Mouse (Mus musculus) midbrain, embryonic 13.5 days (tissue): ENCODE data around the gene Snai3. TPM values are rescaled to one million over a fixed set of nuclear protein-coding genes. Genes with fewer than 3 reads are reported as not detected.

ENCODE experiments used
- ATAC-seq: fragments of 200-750 bp; cut with Nextera tagmentation; 2 replicates; pipeline ENCODE4 v1.8.0; 2017; ENCODE audit warnings: mild to moderate bottlenecking, moderate TSS enrichment, moderate library complexity
- H3K27ac ChIP-seq: fragments of 300-500 bp; sonication (generic); 2 replicates; pipeline ENCODE4 v1.5.1; 2015; ENCODE audit warnings: inconsistent platforms, mild to moderate bottlenecking, moderate library complexity
- H3K27me3 ChIP-seq: fragments of 300-500 bp; sonication (generic); 2 replicates; pipeline ENCODE4 v1.6.1; 2015; ENCODE audit warnings: mild to moderate bottlenecking, inconsistent platforms
- H3K36me3 ChIP-seq: fragments of 300-500 bp; sonication (generic); 2 replicates; pipeline ENCODE4 v1.6.1; 2015; ENCODE audit warnings: mild to moderate bottlenecking, inconsistent platforms
- H3K4me1 ChIP-seq: fragments of 300-500 bp; sonication (generic); replicated peaks from 2 replicates; pipeline ENCODE4 v1.6.1; 2015; ENCODE audit warnings: inconsistent platforms
- H3K4me2 ChIP-seq: fragments of 300-500 bp; sonication (generic); replicated peaks from 2 replicates; pipeline ENCODE4 v1.6.1; 2015; ENCODE audit warnings: moderate library complexity, mild to moderate bottlenecking, inconsistent platforms
- H3K4me3 ChIP-seq: fragments of 300-500 bp; sonication (generic); replicated peaks from 2 replicates; pipeline ENCODE4 v1.5.1; 2015; ENCODE audit warnings: mild to moderate bottlenecking, inconsistent platforms
- H3K9ac ChIP-seq: fragments of 300-500 bp; sonication (generic); replicated peaks from 2 replicates; pipeline ENCODE4 v1.6.1; 2015; ENCODE audit warnings: mild to moderate bottlenecking, inconsistent platforms
- H3K9me3 ChIP-seq: fragments of 300-500 bp; sonication (generic); 2 replicates; pipeline ENCODE4 v1.6.1; 2016; ENCODE audit warnings: mild to moderate bottlenecking, inconsistent platforms
- WGBS: fragments of 180-500 bp; shearing (Covaris S2); methylation state at CpG from one replicate; pipeline ENCODE4 v1.1.7; 2015; 5-methylcytosine and 5-hydroxymethylcytosine counted together
- polyA plus RNA-seq: library from polyadenylated mRNA; unstranded; fragments of >200 nt; fragmentation: Nextera tagmentation; extraction: Ambion mirVana; gene quantifications from 2 replicates; pipeline ENCODE4 v1.2.1, GENCODE M21; 2015

Snai3 gene
- polyA plus RNA-seq: not detected in 2 replicates

DNA sequence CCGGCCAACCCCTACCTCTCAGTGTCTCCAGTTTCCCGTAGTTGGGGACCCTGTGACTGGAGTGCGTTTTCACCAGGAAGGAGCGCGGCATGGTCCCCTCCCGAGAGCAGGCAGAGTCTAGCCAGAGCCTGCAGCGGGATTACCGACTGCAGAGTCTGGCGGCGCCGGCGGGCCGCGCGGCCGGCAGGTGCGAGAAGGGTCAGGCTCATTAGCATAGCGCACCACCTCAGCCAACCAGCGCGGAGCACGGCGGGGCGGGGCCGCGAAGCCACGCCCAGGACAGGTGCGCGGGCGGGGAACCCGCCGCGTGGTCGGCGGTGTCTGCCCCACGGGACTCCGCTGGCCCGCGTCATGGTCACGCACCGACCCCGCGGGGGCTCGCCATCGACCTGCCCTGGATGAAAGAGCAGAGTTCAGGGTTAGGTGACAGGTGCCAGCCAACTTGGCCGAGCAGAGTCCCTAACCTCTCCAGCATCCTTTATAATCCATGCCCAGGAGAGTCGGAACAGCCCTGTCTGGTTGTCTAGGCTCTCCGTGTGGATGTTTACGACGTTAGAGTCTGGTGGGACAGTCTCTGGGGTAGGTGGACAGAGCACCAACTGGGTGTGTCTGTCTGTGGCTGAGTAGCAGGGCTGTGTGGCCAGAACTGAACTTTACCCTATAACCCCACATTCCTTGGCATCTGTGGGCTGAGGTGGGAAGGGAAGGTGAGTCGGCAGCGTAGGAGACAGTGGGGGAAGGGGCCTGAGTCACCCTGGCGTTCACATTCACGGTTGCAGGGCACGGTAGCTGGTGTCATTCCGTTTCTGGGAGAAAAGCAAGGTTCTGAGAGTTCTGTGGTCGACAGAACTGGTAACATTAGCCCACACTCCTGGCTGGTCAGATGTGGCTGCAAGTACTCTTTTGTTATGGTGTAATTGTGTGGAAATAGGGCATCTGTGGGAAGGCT is at the start of gene Snai3:
Gene Snai3 (minus strand): TSS at position 210 of the 949 bp plus-strand sequence.
- H3K4me1 ChIP-seq: peaks cover 13% of the 10 kb centered on the region
- H3K27me3 ChIP-seq: peaks cover 71% of the 10 kb centered on the region
- no peaks in the 10 kb centered on the region for H3K9me3 ChIP-seq
- WGBS: 2% methylated on average over 56 of the region's 56 CpGs
- peak within 1 kb of the TSS; percentile 55 for H3K9ac ChIP-seq
- H3K36me3 ChIP-seq: peaks cover 8% of the 10 kb centered on the region
- peak within 1 kb of the TSS; percentile 35 for H3K4me3 ChIP-seq
- no peak within 1 kb of the TSS for H3K27ac ChIP-seq
- H3K4me2 ChIP-seq: peak within 1 kb of the TSS; percentile 65
- ATAC-seq: peak; percentile 77

GRCm38 (mm10) chr8:122500856-122501255 is 40.3 kb upstream of the Snai3 start:
- WGBS: 38% methylated on average over 10 of the region's 10 CpGs
- ATAC-seq: peak; percentile 66; the same call in 1 of the 2 replicates

GRCm38 (mm10) chr8:122497912-122498311 is 37.4 kb upstream of the Snai3 start:
- Histone ChIP-seq H3K4me1 (no peaks in the 10 kb centered on the region), H3K4me3 (no peak overlapping the region), H3K9me3 (no peaks in the 10 kb centered on the region), H3K36me3 (no peaks in the 10 kb centered on the region), H3K27me3 (no peaks in the 10 kb centered on the region), H3K9ac (no peak overlapping the region), H3K27ac (no peak overlapping the region), H3K4me2 (no peak overlapping the region)
- no peak for ATAC-seq
- 71% methylated on average over 17 of the region's 17 CpGs for WGBS

More at GRCm38 (mm10) chr8:122500856-122501255, 40.3 kb upstream of the Snai3 start:
- Histone ChIP-seq H3K27me3 (no peaks in the 10 kb centered on the region), H3K36me3 (no peaks in the 10 kb centered on the region), H3K9me3 (no peaks in the 10 kb centered on the region), H3K4me2 (no peak overlapping the region), H3K4me3 (no peak overlapping the region), H3K27ac (no peak overlapping the region), H3K4me1 (no peaks in the 10 kb centered on the region), H3K9ac (no peak overlapping the region)

GRCm38 (mm10) chr8:122497016-122497734 is 36.6 kb upstream of the Snai3 start:
- 87% methylated on average over 12 of the region's 12 CpGs for WGBS
- H3K27me3 ChIP-seq: no peaks in the 10 kb centered on the region
- H3K36me3 ChIP-seq: no peaks in the 10 kb centered on the region
- H3K4me2 ChIP-seq: no peak overlapping the region
- no peak overlapping the region for H3K27ac ChIP-seq
- no peaks in the 10 kb centered on the region for H3K4me1 ChIP-seq
- no peak for ATAC-seq
- no peaks in the 10 kb centered on the region for H3K9me3 ChIP-seq
- H3K4me3 ChIP-seq: no peak overlapping the region
- H3K9ac ChIP-seq: no peak overlapping the region

DNA sequence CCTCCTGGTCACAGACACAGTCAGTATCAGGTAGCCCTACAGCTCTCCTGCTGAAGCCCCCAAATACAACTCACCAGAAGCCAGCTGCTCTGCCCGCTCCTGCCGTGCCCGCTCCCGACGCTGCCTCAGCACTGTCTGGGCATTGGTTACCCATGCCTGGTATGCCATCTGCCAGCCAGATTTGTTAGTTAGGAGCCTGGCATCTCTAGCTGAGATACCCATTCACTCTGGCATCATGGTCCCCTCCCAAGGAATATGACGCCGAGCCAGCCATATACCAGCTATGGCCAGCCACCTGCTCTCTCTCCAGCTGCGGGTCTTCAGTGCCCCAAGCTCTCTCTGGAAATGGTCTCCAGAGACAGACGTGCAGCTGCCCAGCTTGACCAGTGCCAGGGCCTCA is 27.9 kb upstream of the Snai3 start:
- Histone ChIP-seq H3K27me3 (no peaks in the 10 kb centered on the region), H3K9me3 (no peaks in the 10 kb centered on the region), H3K27ac (no peak overlapping the region), H3K36me3 (peaks cover 16% of the 10 kb centered on the region), H3K4me1 (no peaks in the 10 kb centered on the region), H3K9ac (no peak overlapping the region), H3K4me3 (no peak overlapping the region), H3K4me2 (no peak overlapping the region)
- ATAC-seq: no peak
- WGBS: 92% methylated on average over 9 of the region's 9 CpGs

DNA sequence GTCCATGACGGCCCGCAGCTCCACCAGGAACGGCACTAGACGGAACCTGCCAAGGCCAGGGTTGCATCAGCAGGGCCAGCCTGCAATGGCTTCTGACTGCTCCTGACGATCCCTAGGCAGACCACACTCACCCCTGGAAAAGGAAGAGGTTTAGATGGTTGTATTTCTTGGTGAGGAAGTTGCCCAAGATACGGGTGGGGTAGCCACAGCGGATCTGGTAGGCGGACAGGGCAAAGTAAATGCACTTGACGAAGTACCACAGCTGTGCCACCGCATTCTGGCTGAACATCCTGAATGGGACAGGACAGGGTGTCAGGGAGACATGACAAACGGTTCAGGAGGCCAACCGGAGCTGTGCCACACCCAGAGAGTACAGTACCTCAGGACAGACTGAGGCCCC is 24.3 kb upstream of the Snai3 start:
- Histone ChIP-seq H3K4me2 (no peak overlapping the region), H3K36me3 (peaks cover 50% of the 10 kb centered on the region), H3K9me3 (no peaks in the 10 kb centered on the region), H3K4me1 (no peaks in the 10 kb centered on the region), H3K27ac (no peak overlapping the region), H3K9ac (no peak overlapping the region), H3K4me3 (no peak overlapping the region), H3K27me3 (no peaks in the 10 kb centered on the region)
- 90% methylated on average over 12 of the region's 12 CpGs for WGBS
- ATAC-seq: no peak

DNA sequence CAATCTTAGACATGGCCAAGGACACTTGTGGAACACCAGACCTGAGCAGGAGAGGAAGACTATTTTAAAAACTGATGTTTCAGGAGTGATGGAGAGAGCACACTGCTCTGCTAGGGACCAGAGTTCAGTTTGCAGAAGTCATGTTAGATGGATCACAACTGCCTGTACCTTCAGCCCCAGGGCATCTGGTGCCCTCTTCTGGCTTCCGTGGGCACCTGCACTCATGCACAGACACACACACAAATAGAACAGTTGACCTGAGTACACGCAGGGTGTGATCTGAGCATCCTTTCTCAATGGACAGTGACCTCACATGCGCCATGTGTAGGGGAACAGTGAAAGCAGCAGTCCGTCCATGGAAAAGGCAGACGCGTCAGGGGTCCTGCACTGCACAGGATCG is 23.3 kb upstream of the Snai3 start:
- Histone ChIP-seq H3K9ac (no peak overlapping the region), H3K4me3 (no peak overlapping the region), H3K9me3 (no peaks in the 10 kb centered on the region), H3K27ac (no peak overlapping the region), H3K4me2 (no peak overlapping the region), H3K36me3 (peaks cover 60% of the 10 kb centered on the region), H3K27me3 (no peaks in the 10 kb centered on the region), H3K4me1 (no peaks in the 10 kb centered on the region)
- no peak for ATAC-seq
- 96% methylated on average over 7 of the region's 7 CpGs for WGBS

- H3K9ac ChIP-seq: no peak overlapping the region
- H3K27ac ChIP-seq: no peak overlapping the region
- no peak for ATAC-seq
- peaks cover 73% of the 10 kb centered on the region for H3K36me3 ChIP-seq
- H3K9me3 ChIP-seq: no peaks in the 10 kb centered on the region
- H3K27me3 ChIP-seq: no peaks in the 10 kb centered on the region
- no peak overlapping the region for H3K4me2 ChIP-seq
- WGBS: 94% methylated on average over 8 of the region's 8 CpGs
- no peak overlapping the region for H3K4me3 ChIP-seq
- 0 out of 2 replicates have a peak, but pooled peaks cover under 1% of the 10 kb centered on the region for H3K4me1 ChIP-seq
Measured at GRCm38 (mm10) chr8:122482448-122482847, 21.9 kb upstream of the Snai3 start.

DNA sequence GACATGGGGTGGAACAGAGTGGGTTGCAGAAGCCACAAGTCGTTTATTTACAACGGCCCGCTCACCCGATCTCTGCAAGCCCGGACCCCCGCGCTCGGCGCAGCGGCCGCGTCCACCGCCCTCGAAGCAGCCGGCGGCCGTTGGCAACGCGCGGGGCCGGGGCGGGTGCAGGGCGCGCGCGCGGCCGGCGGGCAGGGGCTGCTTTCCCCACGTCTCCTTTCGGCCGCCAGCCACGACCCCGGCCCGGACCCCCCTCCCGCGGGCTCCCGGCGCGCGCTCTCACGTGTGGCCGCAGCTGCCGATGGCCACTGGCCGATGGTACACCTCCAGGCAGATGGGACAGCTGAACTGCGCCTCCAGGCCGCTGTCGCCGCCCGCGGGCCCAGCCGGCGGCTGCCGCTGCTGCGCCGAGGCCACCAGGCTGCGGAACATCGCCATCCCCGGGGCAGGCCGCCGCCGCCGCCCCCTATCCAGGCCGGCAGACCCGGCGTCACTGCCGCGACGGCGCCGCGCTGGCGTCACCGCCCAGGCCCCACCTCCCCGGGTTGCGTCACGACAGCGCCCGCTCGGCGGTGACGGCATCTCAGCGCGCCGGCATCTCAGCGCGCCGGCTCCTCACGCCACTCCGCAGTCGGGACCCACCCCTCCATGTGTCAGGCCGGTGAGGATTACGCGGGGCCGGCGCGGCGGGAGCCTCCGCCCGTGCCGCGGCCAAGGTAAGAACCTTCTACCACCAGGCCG is 15.2 kb upstream of the Snai3 start, which contains the start of the genes Rnf166 and Ctu2:
Gene Rnf166 (minus strand): TSS at position 485 of the 741 bp plus-strand sequence.
Gene Ctu2 (plus strand): TSS at position 564 of the 741 bp plus-strand sequence.
- Histone ChIP-seq H3K9ac (peak within 1 kb of the TSS; percentile 96), H3K4me1 (peaks cover 29% of the 10 kb centered on the region), H3K4me3 (peak within 1 kb of the TSS; percentile 97), H3K4me2 (peak within 1 kb of the TSS; percentile 96), H3K27ac (peak within 1 kb of the TSS; percentile 86), H3K36me3 (peaks cover 55% of the 10 kb centered on the region), H3K27me3 (no peaks in the 10 kb centered on the region), H3K9me3 (no peaks in the 10 kb centered on the region)
- WGBS: under 1% methylated on average over 93 of the region's 103 CpGs
- peak; percentile 96 for ATAC-seq

DNA sequence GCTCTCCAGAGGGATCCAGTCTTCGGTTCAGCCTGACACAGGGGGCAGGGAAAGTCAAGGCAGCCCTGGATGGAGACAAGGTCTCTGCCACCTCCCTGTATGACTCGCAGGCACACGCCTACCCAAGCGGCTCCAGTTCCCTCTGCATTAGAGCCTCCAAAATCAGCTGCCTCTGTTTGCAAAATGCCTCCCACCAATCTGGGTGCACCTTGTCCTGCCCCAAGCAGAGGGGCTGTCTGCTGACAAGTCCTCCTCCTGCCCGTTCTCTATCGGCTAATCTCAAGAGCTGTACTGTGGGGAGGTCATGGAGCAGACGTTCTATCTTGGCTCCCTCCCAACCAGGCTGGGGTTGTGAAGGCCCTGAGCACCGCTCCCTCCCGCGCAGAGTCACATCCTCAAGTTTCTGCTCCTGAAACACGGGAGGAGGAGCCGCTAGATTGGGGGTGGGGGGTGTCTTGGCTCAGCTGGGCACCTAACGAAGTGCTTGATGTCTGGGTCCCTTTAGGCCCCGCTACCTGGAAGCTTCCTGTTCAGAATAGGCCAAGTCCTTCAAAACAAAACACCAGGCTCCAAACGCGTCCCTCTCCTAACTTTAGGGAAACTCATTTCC is 14.5 kb upstream of the Snai3 start:
- peak; percentile 20; the same call in 1 of the 2 replicates for ATAC-seq
- Histone ChIP-seq H3K4me2 (peak overlapping the region; percentile 96), H3K9me3 (no peaks in the 10 kb centered on the region), H3K4me3 (peak overlapping the region; percentile 97), H3K4me1 (peaks cover 29% of the 10 kb centered on the region), H3K9ac (peak overlapping the region; percentile 96), H3K27ac (no peak overlapping the region), H3K27me3 (no peaks in the 10 kb centered on the region), H3K36me3 (peaks cover 56% of the 10 kb centered on the region)
- 13% methylated on average over 16 of the region's 16 CpGs for WGBS

DNA sequence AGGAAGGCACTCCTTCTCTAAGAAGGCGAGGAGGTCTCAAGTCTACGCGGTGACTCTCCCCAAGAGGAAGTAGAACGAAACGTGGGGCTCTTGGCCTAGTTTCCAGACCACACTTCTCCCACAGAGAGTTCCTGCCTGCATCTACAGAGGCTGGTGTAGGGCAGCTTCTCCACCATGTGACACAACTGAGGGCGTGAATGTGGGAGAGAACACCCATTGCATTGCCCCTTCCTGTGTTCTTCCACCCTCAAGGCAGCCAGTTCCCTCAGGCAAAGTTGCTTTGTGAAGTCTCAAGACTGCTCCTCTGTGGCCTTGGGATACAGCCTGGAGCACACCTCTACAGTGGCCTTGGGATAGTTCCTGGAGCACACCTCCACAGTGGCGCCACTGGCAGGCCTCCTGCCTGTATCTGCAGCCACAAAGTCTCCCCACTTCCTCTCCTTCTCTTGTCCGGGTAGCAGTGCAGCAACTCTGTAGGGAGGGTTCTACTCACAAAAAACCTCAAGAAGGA is 13.4 kb upstream of the Snai3 start:
- Histone ChIP-seq H3K9me3 (no peaks in the 10 kb centered on the region), H3K36me3 (peaks cover 56% of the 10 kb centered on the region), H3K9ac (0 out of 2 replicates have a peak overlapping the region, but pooled peaks have one; percentile 14), H3K27ac (no peak overlapping the region), H3K4me3 (no peak overlapping the region), H3K4me2 (no peak overlapping the region; the same call in 1 of the 2 replicates), H3K4me1 (peaks cover 29% of the 10 kb centered on the region), H3K27me3 (no peaks in the 10 kb centered on the region)
- no peak for ATAC-seq
- WGBS: 88% methylated on average over 8 of the region's 8 CpGs
